Mouse (Mus musculus): Measurements from ENCODE around the gene Rita1.

Gene Rita1

DNA sequence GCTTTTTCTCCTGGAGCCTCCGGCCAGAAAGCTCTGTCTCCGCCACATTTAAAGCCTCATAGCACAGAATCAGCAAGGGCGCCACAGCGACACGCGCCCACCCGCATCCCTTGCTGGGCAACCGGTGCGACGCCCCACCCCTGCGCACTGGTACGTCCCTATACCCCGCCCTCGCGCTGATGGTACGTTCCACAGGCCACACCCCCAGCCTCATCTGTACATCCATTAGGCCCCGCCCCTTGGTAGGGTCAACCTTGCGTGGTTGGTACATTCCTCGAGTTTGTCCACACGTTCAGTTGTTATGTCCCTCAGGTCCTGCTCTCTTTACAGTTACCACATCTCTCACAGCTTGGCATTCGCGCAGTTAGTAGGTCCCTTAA lies at the start of gene Rita1, which contains the start of gene Ddx54:
TSS of gene Rita1 (minus strand) at position 148 of the 380 bp plus-strand sequence.
TSS of gene Ddx54 (plus strand) at position 298 of the 380 bp plus-strand sequence.
- DNase-seq: peak; percentile 98

DNA sequence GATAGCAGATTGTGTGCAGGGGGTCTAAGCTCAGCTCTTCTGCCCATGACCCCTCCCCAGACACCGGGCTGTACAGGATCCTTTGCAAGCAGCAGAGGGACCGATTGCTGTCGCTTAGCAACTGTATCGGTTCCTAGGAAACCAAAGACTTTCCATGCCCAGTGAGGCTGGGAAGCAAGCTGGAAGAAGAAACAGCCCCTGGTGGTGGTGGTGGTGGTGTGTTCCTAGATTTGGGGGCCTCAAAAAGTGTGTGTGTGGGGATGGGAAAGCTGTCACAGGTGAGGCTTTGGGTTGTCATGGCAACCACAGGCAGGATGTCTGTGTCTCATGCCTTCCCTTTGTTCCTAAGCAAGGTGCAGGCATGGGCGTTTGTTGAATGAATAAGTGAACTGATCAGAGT lies 48.4 kb upstream of the Rita1 start:
- no peak for DNase-seq

DNA sequence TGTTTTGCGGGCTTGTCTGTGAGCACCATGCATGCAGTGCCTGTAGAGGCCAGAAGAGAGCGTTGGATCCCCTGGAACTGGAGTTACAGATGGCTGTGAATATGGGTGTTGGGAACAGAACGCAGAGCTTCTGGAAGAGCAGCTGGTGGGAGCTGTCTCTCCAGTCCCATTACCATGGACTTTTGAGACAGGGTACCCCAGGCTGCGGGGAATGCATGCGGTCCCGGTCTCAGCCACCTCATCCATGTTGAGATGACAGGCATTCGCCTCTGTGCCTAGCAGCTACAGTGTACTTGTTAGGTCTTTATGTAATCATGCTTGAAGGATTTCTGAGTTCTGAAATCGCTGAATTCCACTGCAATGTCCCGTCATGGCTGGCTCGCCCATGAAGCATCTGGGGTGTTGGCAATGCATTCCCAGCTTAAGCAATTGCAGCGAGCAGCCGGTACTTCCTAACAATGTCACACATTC lies 43.9 kb upstream of the Rita1 start:
- no peak for DNase-seq

DNA sequence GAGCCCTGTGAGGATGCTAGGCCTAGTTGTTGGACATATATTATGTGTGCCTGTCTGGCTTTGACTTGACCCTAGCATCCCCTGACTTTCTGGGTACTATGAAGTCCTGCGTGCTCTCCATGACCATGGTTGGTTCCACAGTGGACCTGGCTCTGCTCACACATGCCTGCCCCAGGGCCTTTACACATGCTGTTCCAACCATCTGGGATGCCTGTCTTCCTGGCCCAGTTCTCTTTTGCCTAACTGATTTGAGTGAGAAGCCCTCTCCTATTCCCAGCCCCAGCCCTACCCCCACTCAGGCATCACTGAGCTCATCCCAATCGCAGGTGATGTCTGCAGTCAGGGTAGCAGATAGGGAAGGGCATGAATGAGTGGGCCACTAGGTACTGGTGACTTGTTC lies 41.5 kb upstream of the Rita1 start:
- no peak for DNase-seq

DNA sequence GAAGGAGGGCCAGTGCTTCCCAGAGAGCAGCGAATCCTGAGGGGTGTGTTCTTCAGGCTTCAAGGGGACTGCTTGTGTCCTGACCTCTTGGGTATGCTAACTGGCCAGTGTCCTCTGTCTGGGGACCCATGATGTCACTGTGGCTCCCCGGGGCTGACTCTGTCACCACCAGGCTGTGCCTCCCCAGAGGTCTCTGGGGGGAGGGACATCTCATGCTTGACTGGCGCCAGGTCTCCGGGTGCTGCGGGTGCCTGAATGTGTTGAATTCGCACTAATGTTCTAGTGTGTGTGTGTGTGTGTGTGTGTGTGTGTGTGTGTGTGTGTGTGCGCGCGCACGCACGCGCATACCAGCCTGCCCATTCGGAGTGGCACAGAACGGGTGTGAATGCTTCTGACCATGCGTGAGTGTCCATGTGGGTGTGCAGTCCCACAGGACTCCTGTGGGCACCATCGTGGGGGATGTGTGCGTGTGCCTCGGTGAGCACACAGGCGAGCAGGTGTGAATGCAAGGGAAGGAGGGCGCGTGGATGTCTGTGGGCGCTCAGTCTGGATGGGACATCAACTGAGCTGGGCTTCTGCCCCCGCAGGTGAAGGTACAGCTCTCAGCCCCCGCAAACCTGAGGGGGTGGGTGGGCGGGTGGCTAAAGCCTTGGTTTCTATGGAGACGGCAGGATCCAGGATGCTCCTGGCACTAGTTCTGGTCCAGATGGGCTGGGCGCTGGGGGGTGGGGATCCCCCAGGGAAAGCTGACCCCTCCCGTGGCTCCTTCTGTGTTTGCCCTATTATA lies 40.7 kb upstream of the Rita1 start:
- no peak for DNase-seq

DNA sequence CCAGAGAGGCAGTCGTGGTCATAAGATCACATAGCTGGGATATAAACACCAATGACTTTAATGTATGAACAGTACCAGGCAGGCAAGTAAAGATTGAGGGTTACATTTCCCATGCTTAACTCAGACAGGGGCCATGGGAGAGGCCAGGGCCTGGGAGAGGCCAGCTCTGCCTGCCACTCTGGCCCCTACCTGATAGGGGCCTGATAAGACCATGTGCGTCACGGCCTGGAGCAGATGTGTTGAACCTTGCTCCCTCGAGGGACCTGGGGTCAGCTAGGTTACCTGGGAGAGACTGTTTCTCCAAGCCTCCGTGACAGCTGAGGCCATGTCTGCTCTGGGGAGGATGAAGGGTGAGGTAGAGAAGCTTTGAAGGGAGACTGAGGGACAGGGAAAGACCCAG lies 38.8 kb upstream of the Rita1 start:
- DNase-seq: no peak

DNA sequence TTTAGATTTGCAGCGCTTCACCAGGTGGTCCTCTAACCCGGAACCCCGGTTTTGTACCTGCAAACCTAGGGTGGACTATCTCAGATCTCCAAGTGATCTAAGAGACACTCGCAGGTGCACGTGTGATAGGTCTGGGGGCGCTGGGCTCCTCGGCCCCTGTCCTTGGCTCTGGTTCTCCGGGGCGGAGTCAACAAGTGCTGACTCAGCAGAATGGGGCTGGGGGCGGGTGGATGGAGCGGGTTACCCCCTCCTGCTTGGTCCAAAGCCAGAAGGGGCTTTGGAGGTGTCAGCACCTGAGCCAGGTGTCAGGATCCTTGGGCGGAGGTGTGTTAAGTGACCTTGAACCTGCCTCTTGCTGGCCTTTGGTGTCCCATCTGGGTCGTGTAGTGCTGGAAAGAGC lies 37.5 kb upstream of the Rita1 start:
- no peak for DNase-seq

DNA sequence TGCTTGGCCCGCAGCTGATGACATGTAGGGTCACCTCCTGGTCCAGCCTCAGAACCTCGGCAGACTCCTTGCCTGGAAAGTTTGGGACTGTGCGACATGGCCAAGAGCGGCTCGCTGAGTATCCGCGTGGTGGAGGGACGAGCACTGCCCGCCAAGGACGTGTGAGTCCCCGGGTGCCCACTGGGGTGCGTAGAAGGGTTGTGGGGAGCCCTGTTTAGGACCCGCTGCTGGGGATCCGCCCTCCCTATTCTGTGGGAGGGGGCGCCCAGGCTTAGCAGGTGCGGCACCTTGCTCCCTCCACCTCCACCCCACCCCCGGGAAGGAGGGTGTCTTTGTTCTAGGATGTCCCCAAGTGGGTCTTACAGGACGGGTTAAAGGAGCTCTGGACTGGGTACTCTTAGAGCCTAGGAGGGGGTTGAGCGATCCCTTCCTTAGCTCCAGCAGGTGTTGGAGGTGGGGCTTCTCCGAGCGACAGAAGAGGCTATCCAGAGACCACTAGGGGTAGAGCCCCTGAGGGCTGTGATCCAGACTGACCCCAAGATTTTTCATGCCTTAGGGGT lies 37.1 kb upstream of the Rita1 start:
- DNase-seq: no peak

- DNase-seq: peak; percentile 28
Observed at GRCm38 (mm10) chr5:120648569-120649373, 36.4 kb upstream of the Rita1 start, which contains the start of gene Rasal1. Gene Rasal1, plus strand, starts transcription at chr5:120648812.

- peak; percentile 46 for DNase-seq
Observed at GRCm38 (mm10) chr5:120647814-120648491, 35.6 kb upstream of the Rita1 start.

DNA sequence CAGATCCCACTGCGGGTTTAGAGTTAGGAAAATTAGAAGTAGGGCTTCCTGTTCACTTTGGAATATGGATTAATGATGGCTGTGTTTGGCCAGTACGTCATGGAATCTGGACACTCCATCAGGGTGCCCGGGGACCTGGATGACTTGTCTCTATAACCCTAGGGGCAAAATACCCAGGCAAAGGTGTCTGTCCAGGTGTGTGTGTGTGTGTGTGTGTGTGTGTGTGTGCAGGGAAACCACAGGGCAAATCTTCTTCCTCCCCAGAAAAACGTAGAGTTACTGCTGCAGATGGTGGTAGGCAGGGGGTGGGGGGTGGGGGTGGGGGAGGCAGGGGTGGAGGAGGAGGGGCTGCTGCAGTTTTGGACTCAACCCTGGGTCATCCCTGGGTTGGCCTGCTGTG lies 35.0 kb upstream of the Rita1 start:
- DNase-seq: no peak

DNA sequence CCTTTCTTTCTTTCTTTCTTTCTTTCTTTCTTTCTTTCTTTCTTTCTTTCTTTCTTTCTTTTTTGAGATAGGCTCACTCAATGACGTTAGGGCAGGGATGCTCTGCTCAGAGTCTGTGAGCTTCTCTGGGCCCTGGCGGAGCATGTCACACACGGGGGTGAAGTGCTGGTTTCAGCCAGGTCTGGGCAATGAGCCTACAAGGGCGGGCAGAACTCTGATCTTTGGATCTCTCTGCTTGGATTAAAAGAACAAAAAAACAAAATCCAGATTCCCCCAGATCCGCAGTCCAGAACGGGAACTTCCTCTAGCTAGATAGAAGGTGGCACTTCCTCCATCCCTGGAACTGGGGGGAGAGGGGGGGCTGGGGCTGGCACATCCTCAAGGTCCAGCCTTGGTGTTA lies 33.5 kb upstream of the Rita1 start:
- DNase-seq: peak; percentile 71

- no peak for DNase-seq
Observed at GRCm38 (mm10) chr5:120644227-120644626, 31.8 kb upstream of the Rita1 start.

DNA sequence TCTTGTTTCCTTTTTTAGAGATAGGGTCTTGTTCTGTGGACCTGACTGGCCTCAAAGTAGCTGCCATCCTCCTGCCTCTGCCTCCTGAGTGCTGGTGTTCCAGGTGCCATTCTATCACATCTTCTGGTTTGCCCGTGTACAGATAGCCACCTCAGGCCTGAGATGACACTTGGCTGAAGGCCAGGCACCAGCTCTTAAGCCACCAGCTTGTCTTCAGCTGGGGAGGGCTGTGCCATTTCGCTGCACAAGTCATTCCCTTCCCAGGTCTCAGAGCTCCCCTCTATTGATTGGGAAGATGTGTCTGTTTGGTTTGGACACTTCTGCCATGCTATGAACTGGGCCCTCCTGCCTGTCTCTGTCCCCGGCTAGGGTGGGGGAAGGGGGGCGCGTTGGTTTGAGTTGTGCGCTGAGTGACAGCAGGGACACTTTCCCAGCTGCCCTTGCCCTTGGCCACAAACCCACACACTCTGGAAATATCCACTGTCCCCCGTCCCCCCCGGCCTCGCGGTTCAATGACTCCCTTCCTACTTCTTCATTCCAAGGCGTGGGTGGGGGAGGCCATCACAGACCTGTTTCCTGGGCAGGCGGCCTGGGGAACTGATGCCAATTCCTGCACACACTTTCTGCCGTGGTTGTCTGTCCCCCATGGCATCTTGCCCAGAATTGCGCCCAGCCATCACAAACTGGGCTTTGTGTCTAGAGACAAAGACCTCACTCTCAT lies 31.1 kb upstream of the Rita1 start:
- peak; percentile 43 for DNase-seq

- DNase-seq: no peak
Observed at GRCm38 (mm10) chr5:120640094-120640493, 27.7 kb upstream of the Rita1 start.

GRCm38 (mm10) chr5:120635633-120636032 lies 23.2 kb upstream of the Rita1 start:
- DNase-seq: no peak

GRCm38 (mm10) chr5:120634860-120635259 lies 22.5 kb upstream of the Rita1 start:
- DNase-seq: no peak

GRCm38 (mm10) chr5:120634131-120634530 lies 21.7 kb upstream of the Rita1 start, which contains the start of gene Cfap73:
Gene Cfap73, minus strand, starts transcription at chr5:120634235.
- no peak for DNase-seq

GRCm38 (mm10) chr5:120631892-120632291 lies 19.5 kb upstream of the Rita1 start:
- DNase-seq: no peak

DNA sequence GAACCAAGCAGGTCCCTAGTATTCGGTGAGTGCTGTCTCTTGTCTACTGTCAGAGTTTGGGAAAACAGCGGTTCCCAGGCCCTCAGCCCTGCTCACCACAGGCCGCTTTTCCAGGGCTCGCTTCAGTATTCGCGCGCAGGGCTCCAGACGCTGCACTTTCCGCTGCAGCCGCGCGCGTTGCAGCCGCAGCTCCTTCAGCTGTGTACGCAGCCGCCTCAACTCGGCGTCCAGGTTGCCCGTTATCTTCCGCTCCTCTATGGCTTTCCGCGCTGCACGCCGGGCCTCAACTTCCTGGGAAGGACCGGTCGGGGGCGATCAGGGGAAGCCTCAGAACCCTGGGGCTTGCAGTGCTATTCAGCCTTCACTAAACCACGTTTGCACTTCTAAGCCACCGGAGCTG lies 18.7 kb upstream of the Rita1 start:
- DNase-seq: no peak

DNA sequence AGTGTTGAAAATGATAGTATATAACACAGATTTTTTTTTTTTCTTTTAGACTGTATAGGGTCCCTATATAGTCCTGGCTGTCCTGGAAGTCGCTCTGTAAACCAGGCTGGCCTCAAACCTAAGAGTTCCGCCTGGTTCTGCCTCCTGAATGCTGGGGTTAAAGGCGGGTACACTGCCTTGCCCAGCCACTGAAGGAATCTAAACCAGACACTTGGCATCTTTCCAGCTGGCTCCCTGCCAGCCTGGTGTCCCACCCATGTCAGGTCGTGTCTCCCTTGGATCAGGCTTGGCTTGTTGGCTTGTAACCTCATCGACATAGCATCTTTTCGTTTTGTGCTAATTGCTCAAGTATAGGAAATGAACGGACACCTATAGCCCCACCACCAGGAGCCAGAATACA lies 16.2 kb upstream of the Rita1 start:
- DNase-seq: no peak
